Mouse (Mus musculus): ENCODE results near the gene Trmt1l. TPM values are rescaled to one million over a fixed set of nuclear protein-coding genes. Genes with fewer than 3 reads are reported as not detected.
"Not testable (repeated sequence)": the region's sequence is repeated elsewhere in the genome, so short reads cannot be mapped to it uniquely, and the experiment has no call there.

The Trmt1l gene
- polyA plus RNA-seq, 1 experiment, result 11.9 TPM

DNA sequence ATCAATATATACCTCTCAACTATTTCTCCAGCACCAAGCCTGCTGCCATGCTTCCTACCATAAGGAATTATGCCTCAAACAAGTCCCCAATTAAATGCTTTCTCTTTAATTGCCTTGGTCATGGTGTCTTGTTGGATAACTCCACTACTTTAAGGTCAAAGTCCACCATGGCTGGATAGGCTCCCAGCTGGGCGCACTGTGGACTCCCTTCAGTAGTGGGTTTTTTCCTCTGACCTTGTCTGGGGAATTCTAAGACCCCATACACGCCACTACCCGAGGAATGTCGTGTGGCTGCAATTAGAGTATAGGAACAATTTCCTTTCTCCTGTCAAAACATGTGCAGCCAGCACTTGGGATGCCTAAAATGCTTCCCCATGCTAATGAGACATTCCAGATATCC, 36.6 kb downstream of the Trmt1l start:
- Histone ChIP-seq H3K4me1 (ENCODE audit: control insufficient read depth, insufficient read depth, insufficient read length) (no peaks in the 10 kb centered on the region), H3K4me3 (ENCODE audit: extremely low read depth, insufficient read depth, insufficient read length) (no peak overlapping the region), H3K36me3 (ENCODE audit: control insufficient read depth, insufficient read depth, low read length) (peaks cover 12% of the 10 kb centered on the region), H3K27ac (ENCODE audit: insufficient read depth, low read length) (no peak overlapping the region), H3K27me3 (ENCODE audit: control insufficient read depth, insufficient read depth, low read length) (no peaks in the 10 kb centered on the region)
- DNase-seq (ENCODE audit: low read depth in 1 of 2, low spot score in 2 of 2), result no peak
- WGBS, result 77% methylated on average over 4 of the region's 4 CpGs
- TF ChIP-seq CTCF (IDR thresholded peaks at IDR 0.05; ENCODE audit: extremely low read depth, insufficient read depth, insufficient read length, insufficient replicate concordance) (no peak), POLR2A (IDR thresholded peaks at IDR 0.05; ENCODE audit: low read depth, low read length) (no peak)

GRCm38 (mm10) chr1:151466571-151466970, 38.2 kb downstream of the Trmt1l start:
- Histone ChIP-seq H3K27ac (ENCODE audit: insufficient read depth, low read length) (no peak overlapping the region), H3K4me1 (ENCODE audit: control insufficient read depth, insufficient read depth, insufficient read length) (no peaks in the 10 kb centered on the region), H3K4me3 (ENCODE audit: extremely low read depth, insufficient read depth, insufficient read length) (no peak overlapping the region), H3K27me3 (ENCODE audit: control insufficient read depth, insufficient read depth, low read length) (no peaks in the 10 kb centered on the region), H3K36me3 (ENCODE audit: control insufficient read depth, insufficient read depth, low read length) (peaks cover 16% of the 10 kb centered on the region)
- WGBS, result 92% methylated on average over 4 of the region's 4 CpGs
- DNase-seq (ENCODE audit: low read depth in 1 of 2, low spot score in 2 of 2), result no peak
- TF ChIP-seq CTCF (IDR thresholded peaks at IDR 0.05; ENCODE audit: extremely low read depth, insufficient read depth, insufficient read length, insufficient replicate concordance), result no peak
- TF ChIP-seq POLR2A (IDR thresholded peaks at IDR 0.05; ENCODE audit: low read depth, low read length), result no peak

DNA sequence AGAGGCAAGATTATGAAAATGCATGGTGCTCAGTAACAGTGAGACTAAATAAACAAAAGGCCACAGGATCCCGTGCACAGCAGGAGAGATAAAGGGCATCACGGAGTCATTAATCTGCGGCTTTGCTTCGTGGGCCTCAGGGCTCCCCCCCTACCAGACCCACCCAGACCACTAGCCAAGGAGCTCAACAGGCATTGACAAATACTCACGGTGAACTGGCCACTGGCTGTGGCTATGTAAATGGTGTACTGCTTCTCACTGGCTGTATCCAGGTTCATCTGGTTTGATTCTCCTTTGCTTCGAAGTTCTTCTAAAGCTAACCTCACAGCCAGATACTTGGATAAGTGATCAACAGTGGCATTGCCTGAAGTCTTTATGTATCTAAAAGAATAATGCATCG, 43.1 kb downstream of the Trmt1l start:
- DNase-seq (ENCODE audit: low read depth in 1 of 2, low spot score in 2 of 2), result no peak
- Histone ChIP-seq H3K27me3 (ENCODE audit: control insufficient read depth, insufficient read depth, low read length) (no peaks in the 10 kb centered on the region), H3K4me3 (ENCODE audit: extremely low read depth, insufficient read depth, insufficient read length) (no peak overlapping the region), H3K27ac (ENCODE audit: insufficient read depth, low read length) (no peak overlapping the region), H3K4me1 (ENCODE audit: control insufficient read depth, insufficient read depth, insufficient read length) (no peaks in the 10 kb centered on the region), H3K36me3 (ENCODE audit: control insufficient read depth, insufficient read depth, low read length) (peaks cover 37% of the 10 kb centered on the region)
- TF ChIP-seq POLR2A (IDR thresholded peaks at IDR 0.05; ENCODE audit: low read depth, low read length) (no peak), CTCF (IDR thresholded peaks at IDR 0.05; ENCODE audit: extremely low read depth, insufficient read depth, insufficient read length, insufficient replicate concordance) (no peak)
- 90% methylated on average over 7 of the region's 7 CpGs for WGBS

- not testable (repeated sequence) for H3K4me1 ChIP-seq (ENCODE audit: control insufficient read depth, insufficient read depth, insufficient read length); H3K27ac ChIP-seq (ENCODE audit: insufficient read depth, low read length); H3K4me3 ChIP-seq (ENCODE audit: extremely low read depth, insufficient read depth, insufficient read length); DNase-seq (ENCODE audit: low read depth in 1 of 2, low spot score in 2 of 2); H3K27me3 ChIP-seq (ENCODE audit: control insufficient read depth, insufficient read depth, low read length)
- WGBS, result 94% methylated on average over 8 of the region's 8 CpGs
- H3K36me3 ChIP-seq (ENCODE audit: control insufficient read depth, insufficient read depth, low read length), result peaks cover 42% of the 10 kb centered on the region
Measured at GRCm38 (mm10) chr1:151472386-151472785, 44.0 kb downstream of the Trmt1l start.

DNA sequence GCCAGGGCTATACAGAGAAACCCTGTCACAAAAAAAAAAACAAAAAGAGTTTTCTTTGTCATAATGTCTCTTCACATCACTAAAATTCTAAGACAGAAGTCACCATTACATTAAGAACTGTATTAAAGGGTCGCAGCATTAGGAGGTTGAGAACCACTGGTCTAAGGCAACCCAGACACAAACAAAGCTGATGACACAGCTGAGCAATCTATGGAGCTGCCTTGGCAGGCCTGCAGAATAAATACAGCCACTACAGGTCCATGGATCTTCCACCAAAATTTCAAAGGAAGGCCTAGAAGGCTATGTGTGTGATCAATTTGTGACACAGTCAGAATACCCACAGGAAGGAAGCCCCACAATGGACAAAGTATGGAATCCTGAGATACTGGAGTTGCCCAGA, 54.2 kb downstream of the Trmt1l start:
- no peaks in the 10 kb centered on the region for H3K4me1 ChIP-seq (ENCODE audit: control insufficient read depth, insufficient read depth, insufficient read length)
- no peak overlapping the region for H3K4me3 ChIP-seq (ENCODE audit: extremely low read depth, insufficient read depth, insufficient read length)
- no peak for DNase-seq (ENCODE audit: low read depth in 1 of 2, low spot score in 2 of 2)
- H3K27ac ChIP-seq (ENCODE audit: insufficient read depth, low read length), result no peak overlapping the region
- no peaks in the 10 kb centered on the region for H3K27me3 ChIP-seq (ENCODE audit: control insufficient read depth, insufficient read depth, low read length)
- H3K36me3 ChIP-seq (ENCODE audit: control insufficient read depth, insufficient read depth, low read length), result peaks cover 3% of the 10 kb centered on the region; the same call in 1 of the 2 replicates
- TF ChIP-seq POLR2A (IDR thresholded peaks at IDR 0.05; ENCODE audit: low read depth, low read length), result no peak
- no peak for TF ChIP-seq CTCF (IDR thresholded peaks at IDR 0.05; ENCODE audit: extremely low read depth, insufficient read depth, insufficient read length, insufficient replicate concordance)
- 95% methylated on average over 1 of the region's 1 CpGs for WGBS

- Histone ChIP-seq H3K36me3 (ENCODE audit: control insufficient read depth, insufficient read depth, low read length) (no peaks in the 10 kb centered on the region; the same call in 1 of the 2 replicates), H3K4me1 (ENCODE audit: control insufficient read depth, insufficient read depth, insufficient read length) (no peaks in the 10 kb centered on the region), H3K27ac (ENCODE audit: insufficient read depth, low read length) (no peak overlapping the region), H3K27me3 (ENCODE audit: control insufficient read depth, insufficient read depth, low read length) (no peaks in the 10 kb centered on the region), H3K4me3 (ENCODE audit: extremely low read depth, insufficient read depth, insufficient read length) (no peak overlapping the region)
- TF ChIP-seq POLR2A (IDR thresholded peaks at IDR 0.05; ENCODE audit: low read depth, low read length) (no peak), CTCF (IDR thresholded peaks at IDR 0.05; ENCODE audit: extremely low read depth, insufficient read depth, insufficient read length, insufficient replicate concordance) (peak; percentile 13; the same call in 1 of the 2 replicates)
- DNase-seq (ENCODE audit: low read depth in 1 of 2, low spot score in 2 of 2), result peak in 1 of 2 experiments; percentile 37
- 61% methylated on average over 1 of the region's 1 CpGs for WGBS
Measured at GRCm38 (mm10) chr1:151483568-151483967, 55.2 kb downstream of the Trmt1l start.

- 76% methylated on average over 5 of the region's 5 CpGs for WGBS
- Histone ChIP-seq H3K27ac (ENCODE audit: insufficient read depth, low read length) (no peak overlapping the region), H3K4me1 (ENCODE audit: control insufficient read depth, insufficient read depth, insufficient read length) (no peaks in the 10 kb centered on the region), H3K36me3 (ENCODE audit: control insufficient read depth, insufficient read depth, low read length) (no peaks in the 10 kb centered on the region; the same call in 1 of the 2 replicates), H3K27me3 (ENCODE audit: control insufficient read depth, insufficient read depth, low read length) (no peaks in the 10 kb centered on the region), H3K4me3 (ENCODE audit: extremely low read depth, insufficient read depth, insufficient read length) (no peak overlapping the region)
- DNase-seq (ENCODE audit: low read depth in 1 of 2, low spot score in 2 of 2), result no peak
- TF ChIP-seq POLR2A (IDR thresholded peaks at IDR 0.05; ENCODE audit: low read depth, low read length) (no peak), CTCF (IDR thresholded peaks at IDR 0.05; ENCODE audit: extremely low read depth, insufficient read depth, insufficient read length, insufficient replicate concordance) (no peak)
Measured at GRCm38 (mm10) chr1:151484754-151485153, 56.4 kb downstream of the Trmt1l start.
